Mouse (Mus musculus) liver, adult 2 months (tissue): ENCODE measurements around the gene Rhoh. TPM values are rescaled to one million over a fixed set of nuclear protein-coding genes. Genes with fewer than 3 reads are reported as not detected.
A peak's percentile ranks its signal among the peaks of the same experiment; 100 is the strongest.

Source experiments
- DNase-seq: peaks from one replicate; pipeline ENCODE4 v3.0.0-alpha.2; 2011; ENCODE audit warnings: low read depth, low spot score; ENCODE audit errors: extremely low read depth
- H3K27ac ChIP-seq: fragments of 200-500 bp; replicated peaks from 2 replicates; pipeline ENCODE4 v1.5.1; 2012; ENCODE audit warnings: low read depth, mild to moderate bottlenecking, control low read depth, inconsistent platforms, low read length; ENCODE audit not compliant: insufficient read depth
- H3K27me3 ChIP-seq: fragments of 200-500 bp; 2 replicates; pipeline ENCODE4 v1.6.1; 2012; ENCODE audit warnings: mild to moderate bottlenecking, moderate library complexity, low read length, inconsistent platforms; ENCODE audit not compliant: control insufficient read depth, insufficient read depth
- H3K36me3 ChIP-seq: fragments of 200-500 bp; 2 replicates; pipeline ENCODE4 v1.6.1; 2012; ENCODE audit warnings: low read length, inconsistent platforms; ENCODE audit not compliant: control insufficient read depth, insufficient read depth
- H3K4me1 ChIP-seq: fragments of 200-500 bp; 2 replicates; pipeline ENCODE4 v1.6.1; 2011; ENCODE audit warnings: low read length; ENCODE audit not compliant: control insufficient read depth, insufficient read depth
- H3K4me3 ChIP-seq: fragments of 200-500 bp; 2 replicates; pipeline ENCODE4 v1.5.1; 2011; ENCODE audit warnings: low read depth, mild to moderate bottlenecking, control low read depth, low read length, moderate library complexity; ENCODE audit not compliant: insufficient read depth
- H3K79me2 ChIP-seq: fragments of 200-500 bp; 2 replicates; pipeline ENCODE4 v1.6.1; 2012; ENCODE audit warnings: inconsistent platforms, mild to moderate bottlenecking, low read length, moderate library complexity; ENCODE audit not compliant: control insufficient read depth, insufficient read depth
- H3K9ac ChIP-seq: fragments of 200-500 bp; 2 replicates; pipeline ENCODE4 v1.6.1; 2012; ENCODE audit warnings: low read depth, mild to moderate bottlenecking, control low read depth, inconsistent platforms, low read length
- CTCF ChIP-seq: fragments of 200-500 bp; IDR thresholded peaks from 2 replicates; pipeline ENCODE4 v1.5.1; 2011; ENCODE audit warnings: low read depth, low read length, control low read depth
- POLR2A ChIP-seq: fragments of 200-500 bp; IDR thresholded peaks from 2 replicates; pipeline ENCODE4 v1.6.1; 2011; ENCODE audit warnings: low read length, control low read depth; ENCODE audit not compliant: insufficient read depth; ENCODE audit errors: extremely low read depth
- WGBS: fragments of 180-500 bp; shearing (Covaris S2); methylation state at CpG from one replicate; pipeline ENCODE4 v1.1.7; 2018; 5-methylcytosine and 5-hydroxymethylcytosine counted together
- polyA plus RNA-seq: library from polyadenylated mRNA; depleted of rRNA; stranded (reverse); fragments of >200 nt; gene quantifications from 2 replicates; pipeline ENCODE4 v1.2.3, GENCODE M21; 2012
- total RNA-seq: library from RNA; depleted of rRNA; stranded (reverse); fragments of >200 nt; gene quantifications from 2 replicates; pipeline ENCODE4 v1.2.3, GENCODE M21; 2014

Gene Rhoh
- total and polyA plus RNA-seq, 2 experiments = 0.22 to 1.2 TPM

- TF ChIP-seq POLR2A = no peak
- H3K27me3 ChIP-seq = no peaks in the 10 kb centered on the region
- WGBS = 73% methylated on average over 12 of the region's 12 CpGs
- 0 out of 2 replicates have a peak overlapping the region, but pooled peaks have one; percentile 38 for H3K27ac ChIP-seq
- H3K4me3 ChIP-seq = peak overlapping the region; percentile 25
- H3K79me2 ChIP-seq = no peaks in the 10 kb centered on the region
- H3K9ac ChIP-seq = 0 out of 2 replicates have a peak overlapping the region, but pooled peaks have one; percentile 51
- H3K36me3 ChIP-seq = no peaks in the 10 kb centered on the region
- DNase-seq = peak; percentile 24
- no peaks in the 10 kb centered on the region for H3K4me1 ChIP-seq
Measured at GRCm38 (mm10) chr5:65863349-65863749, 2.3 kb downstream of the Rhoh start.

DNA sequence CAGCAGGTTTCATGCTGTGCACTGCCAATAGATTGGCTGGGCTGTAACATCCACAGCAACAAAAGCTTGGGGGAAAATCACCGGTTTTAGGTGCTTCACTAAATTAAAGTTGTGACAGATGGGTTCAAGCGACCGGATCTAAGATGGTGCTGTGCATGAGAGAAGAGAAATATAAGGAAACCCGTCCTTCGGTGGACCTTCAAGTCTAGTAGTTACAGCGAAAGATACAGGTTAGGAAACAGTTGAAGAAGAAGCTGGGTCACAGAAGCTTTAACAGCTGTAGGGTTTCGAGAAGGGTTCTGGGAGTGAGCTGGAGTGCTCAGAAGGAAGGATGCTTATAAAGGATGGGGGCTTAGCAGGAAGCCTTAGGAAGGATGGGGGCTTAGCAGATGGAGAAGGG is 3.5 kb downstream of the Rhoh start:
- no peaks in the 10 kb centered on the region for H3K36me3 ChIP-seq
- peak overlapping the region; percentile 20; the same call in 1 of the 2 replicates for H3K4me3 ChIP-seq
- H3K27ac ChIP-seq = no peak overlapping the region
- no peaks in the 10 kb centered on the region for H3K4me1 ChIP-seq
- H3K27me3 ChIP-seq = no peaks in the 10 kb centered on the region
- DNase-seq = no peak
- WGBS = 95% methylated on average over 7 of the region's 7 CpGs
- H3K79me2 ChIP-seq = no peaks in the 10 kb centered on the region; the same call in 1 of the 2 replicates
- H3K9ac ChIP-seq = no peak overlapping the region
- TF ChIP-seq POLR2A (no peak), CTCF (no peak)

DNA sequence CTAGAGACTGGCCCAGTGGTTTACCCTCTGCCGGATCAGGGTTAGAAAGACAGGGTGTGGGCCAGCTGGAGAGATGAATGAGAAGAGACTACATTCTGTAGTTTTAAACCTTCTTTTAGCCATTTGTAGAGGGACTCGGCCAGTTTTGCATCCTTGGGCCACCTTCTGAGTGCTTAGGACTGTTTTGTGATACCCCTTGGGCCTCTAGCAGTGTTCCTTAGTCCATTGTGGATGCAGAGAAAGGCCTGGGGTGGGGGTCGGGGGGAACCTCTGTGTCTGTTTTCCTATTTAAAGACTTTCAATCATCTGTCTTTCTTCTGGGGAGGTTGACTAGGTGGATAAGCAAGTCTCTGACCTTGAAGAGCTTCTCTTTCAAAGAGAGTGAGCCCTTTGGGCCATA is 3.9 kb downstream of the Rhoh start:
- TF ChIP-seq POLR2A (no peak), CTCF (no peak)
- Histone ChIP-seq H3K4me1 (no peaks in the 10 kb centered on the region), H3K27me3 (no peaks in the 10 kb centered on the region), H3K79me2 (no peaks in the 10 kb centered on the region; the same call in 1 of the 2 replicates), H3K36me3 (no peaks in the 10 kb centered on the region), H3K9ac (no peak overlapping the region), H3K27ac (no peak overlapping the region), H3K4me3 (peak overlapping the region; percentile 20; the same call in 1 of the 2 replicates)
- DNase-seq = no peak
- WGBS = 83% methylated on average over 3 of the region's 3 CpGs

DNA sequence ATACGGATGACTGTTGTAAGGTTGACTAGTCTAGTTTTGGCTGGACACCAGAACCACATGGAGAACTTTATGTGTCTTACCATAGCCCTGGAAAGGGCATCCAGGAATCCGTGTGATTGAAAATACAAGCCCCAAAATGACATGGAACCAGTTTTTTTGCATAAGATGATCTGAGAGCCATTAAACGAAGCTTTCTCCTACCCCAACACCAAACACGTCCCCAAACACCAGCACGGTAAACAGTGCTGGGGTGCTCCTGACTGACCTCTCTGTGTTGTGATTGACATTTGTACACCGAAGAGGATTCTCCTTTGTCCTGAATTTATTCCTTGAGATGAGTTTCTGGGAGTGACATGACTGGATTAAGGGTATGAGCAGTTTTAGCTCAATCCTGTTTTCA is 5.6 kb downstream of the Rhoh start:
- Histone ChIP-seq H3K79me2 (no peaks in the 10 kb centered on the region; the same call in 1 of the 2 replicates), H3K4me3 (no peak overlapping the region), H3K27ac (no peak overlapping the region), H3K27me3 (no peaks in the 10 kb centered on the region), H3K36me3 (no peaks in the 10 kb centered on the region), H3K9ac (no peak overlapping the region), H3K4me1 (no peaks in the 10 kb centered on the region)
- no peak for DNase-seq
- TF ChIP-seq CTCF (no peak), POLR2A (no peak)
- WGBS = 76% methylated on average over 6 of the region's 6 CpGs

GRCm38 (mm10) chr5:65867380-65868116 is 6.5 kb downstream of the Rhoh start:
- Histone ChIP-seq H3K27ac (no peak overlapping the region), H3K9ac (no peak overlapping the region), H3K79me2 (no peaks in the 10 kb centered on the region; the same call in 1 of the 2 replicates), H3K4me1 (no peaks in the 10 kb centered on the region), H3K36me3 (no peaks in the 10 kb centered on the region), H3K27me3 (no peaks in the 10 kb centered on the region), H3K4me3 (no peak overlapping the region)
- WGBS = 73% methylated on average over 7 of the region's 7 CpGs
- TF ChIP-seq CTCF (no peak), POLR2A (no peak)
- DNase-seq = peak; percentile 40

GRCm38 (mm10) chr5:65868419-65868818 is 7.4 kb downstream of the Rhoh start:
- WGBS = 68% methylated on average over 3 of the region's 3 CpGs
- no peaks in the 10 kb centered on the region for H3K36me3 ChIP-seq
- H3K27me3 ChIP-seq = no peaks in the 10 kb centered on the region
- H3K79me2 ChIP-seq = no peaks in the 10 kb centered on the region; the same call in 1 of the 2 replicates
- H3K4me3 ChIP-seq = no peak overlapping the region
- no peak overlapping the region for H3K27ac ChIP-seq
- no peaks in the 10 kb centered on the region for H3K4me1 ChIP-seq
- DNase-seq = no peak
- H3K9ac ChIP-seq = no peak overlapping the region
- TF ChIP-seq CTCF (no peak), POLR2A (no peak)
